Mouse (Mus musculus) adrenal gland, postnatal 4 days (tissue): ENCODE measurements around the gene Cxcr2. TPM values are rescaled to one million over a fixed set of nuclear protein-coding genes. Genes with fewer than 3 reads are reported as not detected.

Experiments
- DNase-seq, 2 experiments: peaks; one replicate each; pipeline ENCODE4 v3.0.0; 2021 to 2022; ENCODE audit warnings: low spot score in 2 of 2, mixed read lengths in 2 of 2
- microRNA-seq: library from miRNA; unstranded; fragments of <30 nt; microRNA quantifications from one replicate; pipeline ENCODE4 v1.2.0, GENCODE M21; 2021
- total RNA-seq, 2 experiments: library from RNA; stranded (reverse); gene quantifications; 2 replicates each; pipeline ENCODE4 v1.2.3; 2021

The Cxcr2 gene
- total RNA-seq, 2 experiments from 2014 or later: 0.45 to 0.68 TPM

GRCm38 (mm10) chr1:74196621-74197419 is 43.0 kb downstream of the Cxcr2 start:
- DNase-seq: no peak

- DNase-seq: no peak
These were observed 44.1 kb downstream of the Cxcr2 start for GRCm38 (mm10) chr1:74197726-74198470.

- no peak for DNase-seq
These were observed 45.3 kb downstream of the Cxcr2 start for GRCm38 (mm10) chr1:74199046-74199445.

- DNase-seq: no peak
These were observed 47.5 kb downstream of the Cxcr2 start for GRCm38 (mm10) chr1:74201048-74201844.

GRCm38 (mm10) chr1:74203457-74203856 is 49.7 kb downstream of the Cxcr2 start:
- no peak for DNase-seq

GRCm38 (mm10) chr1:74205881-74206280 is 52.1 kb downstream of the Cxcr2 start:
- DNase-seq: no peak

- DNase-seq: no peak
These were observed 52.9 kb downstream of the Cxcr2 start for GRCm38 (mm10) chr1:74206642-74207041.

GRCm38 (mm10) chr1:74207906-74208305 is 54.1 kb downstream of the Cxcr2 start:
- no peak for DNase-seq

- no peak for DNase-seq
These were observed 55.2 kb downstream of the Cxcr2 start for GRCm38 (mm10) chr1:74208941-74209340.

Small RNA genes lying within 50 kb of the gene (microRNA-seq; reads per million reads assigned to microRNA genes)
- gene Mir1928: not detected

Other genes starting within 250 kb of the Cxcr2 start
- 100 to 1,000 TPM; 252 to 275 TPM for gene Tns1, start 29.5 kb upstream of the Cxcr2 start, total RNA-seq
- 1 to 10 TPM; 3.9 to 4.0 TPM for gene Rufy4, start 28.4 kb upstream of the Cxcr2 start, total RNA-seq
- not detected for gene Cxcr1, start 40.6 kb downstream of the Cxcr2 start, total RNA-seq
- gene Arpc2, start 82.1 kb downstream of the Cxcr2 start, total RNA-seq: 100 to 1,000 TPM; 198 to 205 TPM
- under 1 TPM in 1 of 2 experiments, not detected in 1; 0.28 TPM for gene Gpbar1, start 124.6 kb downstream of the Cxcr2 start, total RNA-seq
- gene Aamp, start 130.7 kb downstream of the Cxcr2 start, total RNA-seq: 100 to 1,000 TPM; 175 to 177 TPM
- 10 to 100 TPM; 72.1 to 72.4 TPM for gene Pnkd, start 130.9 kb downstream of the Cxcr2 start, total RNA-seq
- 10 to 100 TPM; 65.8 to 72.4 TPM for gene Tmbim1, start 151.6 kb downstream of the Cxcr2 start, total RNA-seq
- gene Catip, start 208.1 kb downstream of the Cxcr2 start, total RNA-seq: under 1 TPM; 0.48 to 0.50 TPM
- gene Slc11a1, start 221.2 kb downstream of the Cxcr2 start, total RNA-seq: 10 to 100 TPM; 10.2 to 13.6 TPM
- gene Ctdsp1, start 237.5 kb downstream of the Cxcr2 start, total RNA-seq: 100 to 1,000 TPM; 156 to 162 TPM